ENCODE assay signal across 15 mouse cellular contexts in genomic region chr2:146470947-146471346, GRCm38 (mm10). TPM values are rescaled to one million over a fixed set of nuclear protein-coding genes. Genes with fewer than 3 reads are reported as not detected.
DNase-seq lines count a peak whose midpoint lies in the region; ATAC-seq and TF ChIP-seq lines count a peak whose summit lies in the region.
"Had no signal": no experiment of that assay in that cellular context is flagged by ENCODE, and none has a peak within 500 bp of the region (broad histone marks: within the 10 kb centered on the region; RNA-seq: fewer than 3 reads in every experiment).

No protein-coding gene starts in this region.

- no peak for TF ChIP-seq EP300 in heart, postnatal 0 days (IDR thresholded peaks at IDR 0.05; ENCODE audit: low read depth)

- H3K4me3 ChIP-seq in midbrain, embryonic 14.5 days (replicated peaks; ENCODE audit: low read depth, low read length) = no peak overlapping the region
- no peak overlapping the region for H3K4me3 ChIP-seq in midbrain, embryonic 15.5 days
- no peak overlapping the region for H3K4me3 ChIP-seq in heart, postnatal 0 days (ENCODE audit: low read depth, low read length)
- H3K4me3 ChIP-seq: forebrain, embryonic 12.5 days; midbrain, embryonic 12.5 days; neural tube, embryonic 13.5 days had no signal

- no peaks in the 10 kb centered on the region for H3K36me3 ChIP-seq in midbrain, embryonic 14.5 days (ENCODE audit: control insufficient read depth, insufficient read depth, low read length)
- H3K36me3 ChIP-seq in midbrain, embryonic 15.5 days (replicated peaks) = no peaks in the 10 kb centered on the region
- no peaks in the 10 kb centered on the region for H3K36me3 ChIP-seq in heart, postnatal 0 days (replicated peaks; ENCODE audit: control insufficient read depth, insufficient read depth, low read length)
- H3K36me3 ChIP-seq: forebrain, embryonic 12.5 days; midbrain, embryonic 12.5 days; neural tube, embryonic 13.5 days had no signal

- no peak for TF ChIP-seq CTCF in heart, postnatal 0 days (IDR thresholded peaks at IDR 0.05; ENCODE audit: low read depth)

- peak; percentile 88 for DNase-seq in heart, adult 11 months
- DNase-seq in heart, adult 8-10 months (ENCODE audit: low spot score) = no peak
- DNase-seq in midbrain, embryonic 14.5 days = peak; percentile 26
- DNase-seq in heart, postnatal 0 days (ENCODE audit: low spot score) = peak; percentile 12
- no peak for DNase-seq in adrenal gland, adult 18-20 months (ENCODE audit: low spot score in 2 of 2)
- no peak for DNase-seq in left cerebral cortex, adult 9 months (ENCODE audit: low spot score in 2 of 2)
- DNase-seq: B cell, adult 2 months; gastrocnemius, postnatal 25 days; layer of hippocampus, adult 9-11 months; lung, adult 18-20 months had no signal

- 0 out of 2 replicates have a peak, but pooled peaks cover 9% of the 10 kb centered on the region for H3K4me1 ChIP-seq in midbrain, embryonic 14.5 days (ENCODE audit: control insufficient read depth, insufficient read depth, low read length)
- peaks cover 4% of the 10 kb centered on the region; the same call in 1 of the 2 replicates for H3K4me1 ChIP-seq in midbrain, embryonic 15.5 days
- 0 out of 2 replicates have a peak, but pooled peaks cover under 1% of the 10 kb centered on the region for H3K4me1 ChIP-seq in heart, postnatal 0 days (ENCODE audit: control insufficient read depth, insufficient read depth)

- 56% methylated on average over 5 of the region's 5 CpGs for WGBS in midbrain, embryonic 14.5 days
- WGBS in midbrain, embryonic 15.5 days = 54% methylated on average over 5 of the region's 5 CpGs
- WGBS in heart, postnatal 0 days = 11% methylated on average over 5 of the region's 5 CpGs

- H3K27me3 ChIP-seq in midbrain, embryonic 14.5 days (ENCODE audit: control insufficient read depth, insufficient read depth, low read length) = no peaks in the 10 kb centered on the region
- no peaks in the 10 kb centered on the region for H3K27me3 ChIP-seq in midbrain, embryonic 15.5 days (replicated peaks)
- H3K27me3 ChIP-seq in heart, postnatal 0 days (ENCODE audit: control insufficient read depth, insufficient read depth, low read length) = no peaks in the 10 kb centered on the region
- H3K27me3 ChIP-seq: forebrain, embryonic 12.5 days; midbrain, embryonic 12.5 days; neural tube, embryonic 13.5 days had no signal

- no peak overlapping the region for H3K9ac ChIP-seq in midbrain, embryonic 14.5 days (replicated peaks; ENCODE audit: low read length)
- no peak overlapping the region; the same call in 1 of the 2 replicates for H3K9ac ChIP-seq in midbrain, embryonic 15.5 days
- no peak overlapping the region for H3K9ac ChIP-seq in heart, postnatal 0 days (replicated peaks; ENCODE audit: low read depth, low read length)
- H3K9ac ChIP-seq: forebrain, embryonic 12.5 days; midbrain, embryonic 12.5 days; neural tube, embryonic 13.5 days had no signal

- no peak for ATAC-seq in midbrain, embryonic 14.5 days (ENCODE audit: low FRiP score, low TSS enrichment)
- no peak for ATAC-seq in midbrain, embryonic 15.5 days (replicated peaks)
- peak; percentile 80 for ATAC-seq in heart, postnatal 0 days (ENCODE audit: insufficient read depth, low read depth)
- 0 out of 2 replicates have a peak, but pooled peaks have one; percentile 20 for ATAC-seq in megakaryocyte, adult 5-6 weeks (ENCODE audit: poor library complexity, severe bottlenecking)

- H3K4me2 ChIP-seq in midbrain, embryonic 14.5 days (ENCODE audit: low read length) = no peak overlapping the region
- H3K4me2 ChIP-seq in midbrain, embryonic 15.5 days = no peak overlapping the region
- H3K4me2 ChIP-seq in heart, postnatal 0 days (ENCODE audit: low read depth, low read length) = no peak overlapping the region
- H3K4me2 ChIP-seq: forebrain, embryonic 12.5 days; midbrain, embryonic 12.5 days; neural tube, embryonic 13.5 days had no signal

- no peaks in the 10 kb centered on the region for H3K9me3 ChIP-seq in midbrain, embryonic 14.5 days (ENCODE audit: control insufficient read depth, low read length)
- H3K9me3 ChIP-seq in midbrain, embryonic 15.5 days = no peaks in the 10 kb centered on the region
- H3K9me3 ChIP-seq in heart, postnatal 0 days (replicated peaks; ENCODE audit: control insufficient read depth, low read length) = no peaks in the 10 kb centered on the region
- H3K9me3 ChIP-seq: forebrain, embryonic 12.5 days; midbrain, embryonic 12.5 days; neural tube, embryonic 13.5 days had no signal

- H3K27ac ChIP-seq in midbrain, embryonic 14.5 days (replicated peaks; ENCODE audit: low read depth, low read length) = no peak overlapping the region
- H3K27ac ChIP-seq in midbrain, embryonic 15.5 days = no peak overlapping the region
- H3K27ac ChIP-seq in heart, postnatal 0 days (ENCODE audit: low read depth) = 0 out of 2 replicates have a peak overlapping the region, but pooled peaks have one; percentile 0
- H3K27ac ChIP-seq: forebrain, embryonic 12.5 days; midbrain, embryonic 12.5 days; neural tube, embryonic 13.5 days had no signal

RNA-seq across cellular contexts. Expression of gene Ralgapa2, which starts 41.2 kb away (rescaled TPM):
- total RNA-seq in heart, adult 8-10 months (2022) = 10 to 100 TPM; 38.6 to 45.9 (median 41.2) TPM
- polyA plus RNA-seq in midbrain, embryonic 14.5 days (2014; fragmentation: Nextera tagmentation; extraction: Ambion mirVana) = 14.6 and 14.9 TPM in 2 replicates
- 12.8 and 15.1 TPM in 2 replicates for polyA plus RNA-seq in midbrain, embryonic 15.5 days (2015; fragmentation: Nextera tagmentation; extraction: Ambion mirVana)
- total RNA-seq in heart, postnatal 0 days (2014; rRNA removed; ENCODE audit: low replicate concordance) = 21.4 and 21.7 TPM in 2 replicates
- polyA plus RNA-seq in heart, postnatal 0 days (2015; fragmentation: Nextera tagmentation; extraction: Ambion mirVana) = 6.8 and 7.6 TPM in 2 replicates
- total RNA-seq in megakaryocyte, adult 5-6 weeks (2015) = 13.3 and 17.0 TPM in 2 replicates
- total RNA-seq in megakaryocyte, adult 5-6 weeks (2017) = 9.3 and 10.7 TPM in 2 replicates
- 10 to 100 TPM; 24.6 to 37.7 TPM for total RNA-seq in adrenal gland, adult 18-20 months (2021)

Comparison
In these comparisons a context has a peak if more than half of its experiments do, and no peak if none do; other contexts are left out.
1. DNase-seq: peak in heart, adult 11 months (single experiment), midbrain, embryonic 14.5 days (single experiment) and heart, postnatal 0 days (single experiment); none in heart, adult 8-10 months (single experiment), adrenal gland, adult 18-20 months (0 of 2) and left cerebral cortex, adult 9 months (0 of 2).
2. ATAC-seq: peak in heart, postnatal 0 days (single experiment) and megakaryocyte, adult 5-6 weeks (single experiment); none in midbrain, embryonic 14.5 days (single experiment) and midbrain, embryonic 15.5 days (single experiment).